Mouse (Mus musculus): ENCODE data around the gene Slc10a7. TPM values are rescaled to one million over a fixed set of nuclear protein-coding genes. Genes with fewer than 3 reads are reported as not detected.

Slc10a7 gene
- polyA plus RNA-seq, 1 experiment from 2014 or later: 10.1 TPM

DNA sequence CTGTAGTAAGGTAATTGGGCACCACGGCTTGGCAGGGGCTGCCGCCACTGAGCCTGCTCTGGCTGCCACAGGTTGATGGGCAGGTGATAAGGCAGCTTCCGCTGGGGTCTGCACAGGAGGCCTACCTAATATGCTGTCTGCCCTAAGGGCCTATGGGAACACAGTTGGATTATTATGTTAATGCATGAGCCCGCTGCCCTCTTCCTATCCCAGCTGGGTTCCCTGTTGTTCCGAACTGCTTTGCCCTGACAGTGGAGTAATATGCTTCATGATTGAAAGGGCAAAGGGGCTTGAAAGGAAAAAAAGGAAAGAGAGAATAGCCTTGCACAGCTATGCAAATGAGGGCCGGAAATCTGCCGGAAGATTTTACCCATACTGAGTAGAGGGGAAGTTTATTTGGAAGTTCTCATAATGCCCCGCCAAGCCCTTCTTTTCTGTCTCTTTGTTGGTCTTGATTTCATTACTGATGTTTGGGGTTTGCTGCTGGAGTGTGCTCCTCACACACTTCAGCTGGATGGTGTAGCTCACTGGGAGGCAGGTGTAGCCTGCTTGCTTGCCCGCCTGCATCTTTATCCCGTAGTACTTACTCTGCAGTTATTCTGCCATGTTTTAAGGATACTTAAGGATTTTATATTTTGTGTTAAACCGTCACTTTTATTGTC is 47.8 kb downstream of the Slc10a7 start:
- Histone ChIP-seq H3K9me3 (replicated peaks; ENCODE audit: control insufficient read depth, low read length, poor library complexity, severe bottlenecking) (no peaks in the 10 kb centered on the region), H3K9ac (ENCODE audit: low read depth, low read length) (no peak overlapping the region), H3K4me3 (ENCODE audit: low read depth, low read length) (no peak overlapping the region), H3K4me1 (ENCODE audit: control insufficient read depth, insufficient read depth, low read length) (peaks cover 13% of the 10 kb centered on the region), H3K27ac (ENCODE audit: low read length) (no peak overlapping the region), H3K27me3 (ENCODE audit: control insufficient read depth, insufficient read depth, low read depth, low read length) (no peaks in the 10 kb centered on the region), H3K36me3 (ENCODE audit: control insufficient read depth, insufficient read depth, low read length) (no peaks in the 10 kb centered on the region; the same call in 1 of the 2 replicates), H3K4me2 (ENCODE audit: low read length) (peak overlapping the region; percentile 27; the same call in 1 of the 2 replicates)
- 13% methylated on average over 11 of the region's 11 CpGs for WGBS
- ATAC-seq: peak; percentile 76

DNA sequence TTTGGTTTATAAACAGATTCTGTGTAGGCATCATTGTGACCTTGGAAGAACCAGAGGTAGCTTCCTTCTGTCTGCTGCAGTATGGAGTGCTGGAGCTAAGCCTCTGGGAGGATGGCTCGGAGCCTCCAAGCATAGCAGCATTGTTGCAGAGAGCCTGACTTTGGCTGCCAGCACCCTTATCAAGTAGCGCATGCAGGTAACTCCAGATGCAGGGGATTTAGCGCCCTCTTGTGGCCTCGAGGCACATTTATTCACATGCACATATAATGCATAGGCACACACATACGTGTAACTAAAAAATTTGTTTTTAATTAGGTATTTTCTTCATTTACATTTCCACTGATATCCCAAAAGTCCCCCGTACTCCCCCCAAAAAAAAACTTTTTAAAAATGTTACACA is 52.5 kb downstream of the Slc10a7 start:
- no peak overlapping the region for H3K4me2 ChIP-seq (ENCODE audit: low read length)
- H3K4me1 ChIP-seq (ENCODE audit: control insufficient read depth, insufficient read depth, low read length): peaks cover 5% of the 10 kb centered on the region
- H3K36me3 ChIP-seq (ENCODE audit: control insufficient read depth, insufficient read depth, low read length): no peaks in the 10 kb centered on the region; the same call in 1 of the 2 replicates
- no peaks in the 10 kb centered on the region for H3K27me3 ChIP-seq (ENCODE audit: control insufficient read depth, insufficient read depth, low read depth, low read length)
- no peak overlapping the region for H3K4me3 ChIP-seq (ENCODE audit: low read depth, low read length)
- no peaks in the 10 kb centered on the region for H3K9me3 ChIP-seq (replicated peaks; ENCODE audit: control insufficient read depth, low read length, poor library complexity, severe bottlenecking)
- H3K9ac ChIP-seq (ENCODE audit: low read depth, low read length): no peak overlapping the region
- WGBS: 89% methylated on average over 6 of the region's 6 CpGs
- no peak overlapping the region for H3K27ac ChIP-seq (ENCODE audit: low read length)
- no peak for ATAC-seq

DNA sequence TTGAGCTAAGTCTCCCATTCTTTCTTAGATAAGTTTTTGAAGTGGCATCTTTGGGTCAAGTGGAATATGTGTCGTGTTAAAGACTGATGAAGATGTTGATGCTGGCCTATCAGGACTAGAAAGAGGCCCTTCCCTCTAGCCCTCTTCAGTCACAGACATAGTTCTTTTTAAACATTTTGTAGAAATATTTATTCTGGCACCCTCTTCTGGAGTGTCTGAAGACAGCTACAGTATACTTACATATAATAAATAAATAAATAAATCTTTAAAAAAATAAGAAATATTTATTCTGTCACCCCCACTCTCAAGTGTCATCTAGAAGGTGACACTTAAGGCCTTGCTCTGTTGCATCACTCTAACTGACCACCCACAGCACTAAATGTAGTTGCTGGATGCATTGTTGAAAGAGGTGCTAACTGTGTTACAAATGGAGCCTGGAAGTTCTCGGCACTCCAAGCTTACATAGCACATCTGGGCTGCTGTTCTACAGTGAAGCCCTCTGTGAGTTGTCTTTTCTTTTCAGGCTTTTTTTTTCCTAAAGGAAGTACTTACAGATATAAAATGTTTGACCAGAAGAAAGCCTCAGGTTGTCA is 54.4 kb downstream of the Slc10a7 start:
- ATAC-seq: no peak
- 84% methylated on average over 2 of the region's 2 CpGs for WGBS

DNA sequence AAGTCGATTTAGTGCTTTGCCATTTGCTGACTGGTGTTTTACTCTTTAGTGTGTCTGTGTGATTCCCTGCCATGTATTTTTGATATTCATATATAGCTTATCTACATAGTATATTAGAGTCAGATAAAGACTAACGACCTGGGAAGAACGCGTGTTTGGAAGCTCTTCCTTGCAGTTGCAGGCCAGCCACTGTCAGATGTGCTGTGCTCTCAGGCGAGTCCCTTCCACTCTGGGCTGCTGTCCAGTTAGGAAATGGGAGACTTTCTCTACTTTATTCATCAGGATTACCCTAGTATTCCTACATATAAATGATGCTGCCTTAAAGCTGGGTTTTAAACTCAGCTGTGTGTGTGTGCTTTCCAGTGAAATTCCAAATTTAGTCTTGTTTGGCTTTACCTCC is 55.1 kb downstream of the Slc10a7 start:
- Histone ChIP-seq H3K4me3 (ENCODE audit: low read depth, low read length) (no peak overlapping the region), H3K4me2 (ENCODE audit: low read length) (no peak overlapping the region), H3K27ac (ENCODE audit: low read length) (no peak overlapping the region), H3K27me3 (ENCODE audit: control insufficient read depth, insufficient read depth, low read depth, low read length) (no peaks in the 10 kb centered on the region), H3K9me3 (replicated peaks; ENCODE audit: control insufficient read depth, low read length, poor library complexity, severe bottlenecking) (no peaks in the 10 kb centered on the region), H3K36me3 (ENCODE audit: control insufficient read depth, insufficient read depth, low read length) (no peaks in the 10 kb centered on the region; the same call in 1 of the 2 replicates), H3K4me1 (ENCODE audit: control insufficient read depth, insufficient read depth, low read length) (no peaks in the 10 kb centered on the region), H3K9ac (ENCODE audit: low read depth, low read length) (no peak overlapping the region)
- 84% methylated on average over 5 of the region's 5 CpGs for WGBS
- ATAC-seq: no peak

More for the DNA sequence above, 54.4 kb downstream of the Slc10a7 start:
- Histone ChIP-seq H3K9me3 (replicated peaks; ENCODE audit: control insufficient read depth, low read length, poor library complexity, severe bottlenecking) (no peaks in the 10 kb centered on the region), H3K27me3 (ENCODE audit: control insufficient read depth, insufficient read depth, low read depth, low read length) (no peaks in the 10 kb centered on the region), H3K27ac (ENCODE audit: low read length) (no peak overlapping the region), H3K36me3 (ENCODE audit: control insufficient read depth, insufficient read depth, low read length) (no peaks in the 10 kb centered on the region; the same call in 1 of the 2 replicates), H3K4me1 (ENCODE audit: control insufficient read depth, insufficient read depth, low read length) (no peaks in the 10 kb centered on the region), H3K9ac (ENCODE audit: low read depth, low read length) (no peak overlapping the region), H3K4me2 (ENCODE audit: low read length) (no peak overlapping the region), H3K4me3 (ENCODE audit: low read depth, low read length) (no peak overlapping the region)

DNA sequence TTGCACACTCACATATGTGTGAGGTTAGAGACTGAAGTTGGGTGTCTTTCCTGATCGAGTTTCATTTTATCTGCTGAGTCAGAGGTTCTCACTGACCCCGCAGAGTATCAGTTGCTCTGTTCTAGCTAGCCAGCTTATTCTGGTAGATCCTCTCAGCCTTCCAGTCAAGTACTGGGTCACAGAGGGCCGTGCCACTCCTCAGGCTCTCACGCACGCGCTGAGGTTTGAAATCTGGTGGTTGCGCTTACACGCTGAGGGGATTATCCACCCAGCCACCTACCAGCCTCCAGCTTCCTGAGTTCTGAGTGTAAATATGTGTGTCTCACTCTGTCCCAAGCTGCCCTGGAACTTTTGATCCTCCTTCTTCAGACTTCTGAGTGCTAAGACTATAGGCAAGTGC is 59.0 kb downstream of the Slc10a7 start:
- Histone ChIP-seq H3K9ac (ENCODE audit: low read depth, low read length) (no peak overlapping the region), H3K27me3 (ENCODE audit: control insufficient read depth, insufficient read depth, low read depth, low read length) (no peaks in the 10 kb centered on the region), H3K9me3 (replicated peaks; ENCODE audit: control insufficient read depth, low read length, poor library complexity, severe bottlenecking) (no peaks in the 10 kb centered on the region), H3K4me3 (ENCODE audit: low read depth, low read length) (no peak overlapping the region), H3K4me1 (ENCODE audit: control insufficient read depth, insufficient read depth, low read length) (peaks cover 10% of the 10 kb centered on the region), H3K27ac (ENCODE audit: low read length) (no peak overlapping the region), H3K4me2 (ENCODE audit: low read length) (no peak overlapping the region), H3K36me3 (ENCODE audit: control insufficient read depth, insufficient read depth, low read length) (no peaks in the 10 kb centered on the region)
- no peak for ATAC-seq
- 59% methylated on average over 8 of the region's 8 CpGs for WGBS

DNA sequence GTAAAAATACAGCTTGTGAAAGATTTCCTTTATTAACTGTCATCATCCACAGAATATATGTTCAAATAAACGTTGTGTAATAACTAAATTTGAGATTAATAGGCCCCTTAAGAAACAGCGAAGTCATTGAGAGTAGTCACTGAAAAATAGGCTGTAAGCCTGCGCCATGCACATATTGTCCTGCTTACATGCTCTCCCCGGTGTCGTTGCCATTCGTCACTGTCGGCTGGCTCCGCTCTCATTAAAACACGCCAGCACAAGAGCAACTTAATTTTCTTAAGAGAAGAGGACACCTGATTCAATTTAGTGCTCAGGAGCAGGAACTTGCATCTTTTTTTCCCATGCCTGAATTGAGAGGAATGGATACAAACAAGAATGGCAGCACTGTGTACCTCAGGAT is 62.4 kb downstream of the Slc10a7 start:
- Histone ChIP-seq H3K4me3 (ENCODE audit: low read depth, low read length) (no peak overlapping the region), H3K4me2 (ENCODE audit: low read length) (no peak overlapping the region), H3K9me3 (replicated peaks; ENCODE audit: control insufficient read depth, low read length, poor library complexity, severe bottlenecking) (no peaks in the 10 kb centered on the region), H3K36me3 (ENCODE audit: control insufficient read depth, insufficient read depth, low read length) (no peaks in the 10 kb centered on the region), H3K27ac (ENCODE audit: low read length) (no peak overlapping the region), H3K27me3 (ENCODE audit: control insufficient read depth, insufficient read depth, low read depth, low read length) (no peaks in the 10 kb centered on the region), H3K9ac (ENCODE audit: low read depth, low read length) (peak overlapping the region; percentile 30; the same call in 1 of the 2 replicates), H3K4me1 (ENCODE audit: control insufficient read depth, insufficient read depth, low read length) (peaks cover 10% of the 10 kb centered on the region)
- ATAC-seq: no peak
- WGBS: 58% methylated on average over 9 of the region's 9 CpGs

DNA sequence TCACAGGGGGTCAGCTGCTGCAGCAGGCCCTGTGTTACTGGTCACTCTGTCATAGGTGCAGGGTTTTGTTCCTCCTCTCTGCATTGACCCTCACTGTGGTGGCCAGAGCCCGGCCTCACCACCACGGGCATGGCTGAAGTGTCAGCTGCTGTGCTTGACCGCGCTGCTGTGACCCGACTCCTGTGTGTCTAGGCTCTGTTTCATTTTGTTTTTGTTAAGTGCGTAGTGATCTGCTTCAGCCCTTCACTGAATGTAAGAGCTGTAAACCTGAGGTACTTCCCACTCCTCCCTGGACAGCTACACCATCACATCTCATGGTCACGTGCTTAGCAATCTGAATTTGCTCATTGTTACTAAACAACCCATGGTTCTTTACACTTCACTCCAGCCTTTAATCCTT is 65.1 kb downstream of the Slc10a7 start:
- H3K36me3 ChIP-seq (ENCODE audit: control insufficient read depth, insufficient read depth, low read length): no peaks in the 10 kb centered on the region
- no peak overlapping the region for H3K27ac ChIP-seq (ENCODE audit: low read length)
- no peak for ATAC-seq
- H3K4me2 ChIP-seq (ENCODE audit: low read length): no peak overlapping the region
- no peaks in the 10 kb centered on the region for H3K9me3 ChIP-seq (replicated peaks; ENCODE audit: control insufficient read depth, low read length, poor library complexity, severe bottlenecking)
- H3K9ac ChIP-seq (ENCODE audit: low read depth, low read length): no peak overlapping the region
- H3K4me1 ChIP-seq (ENCODE audit: control insufficient read depth, insufficient read depth, low read length): peaks cover 12% of the 10 kb centered on the region
- no peak overlapping the region for H3K4me3 ChIP-seq (ENCODE audit: low read depth, low read length)
- H3K27me3 ChIP-seq (ENCODE audit: control insufficient read depth, insufficient read depth, low read depth, low read length): no peaks in the 10 kb centered on the region
- WGBS: 71% methylated on average over 7 of the region's 7 CpGs

DNA sequence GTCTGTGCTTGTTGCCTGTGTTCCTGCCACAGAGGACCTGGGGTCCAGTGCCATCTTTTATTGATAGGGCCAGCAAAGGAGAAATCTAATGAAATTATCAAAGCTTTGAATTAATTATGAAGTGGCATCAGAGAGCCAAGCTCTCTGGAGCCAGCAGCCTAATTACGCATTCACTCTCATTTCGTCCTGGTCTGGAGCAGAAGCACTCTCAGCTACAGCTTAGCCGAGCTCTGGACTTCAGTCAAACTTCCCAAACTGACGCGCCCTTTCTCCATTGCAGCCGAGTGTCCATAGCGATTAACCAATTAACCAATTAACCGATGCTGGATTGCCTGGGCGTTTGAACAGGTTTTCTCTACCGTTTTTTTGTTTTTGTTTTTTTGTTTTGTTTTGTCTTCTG is 68.4 kb downstream of the Slc10a7 start:
- no peaks in the 10 kb centered on the region for H3K27me3 ChIP-seq (ENCODE audit: control insufficient read depth, insufficient read depth, low read depth, low read length)
- no peak overlapping the region for H3K4me3 ChIP-seq (ENCODE audit: low read depth, low read length)
- peaks cover 2% of the 10 kb centered on the region for H3K4me1 ChIP-seq (ENCODE audit: control insufficient read depth, insufficient read depth, low read length)
- H3K9me3 ChIP-seq (replicated peaks; ENCODE audit: control insufficient read depth, low read length, poor library complexity, severe bottlenecking): no peaks in the 10 kb centered on the region
- no peak overlapping the region for H3K9ac ChIP-seq (ENCODE audit: low read depth, low read length)
- H3K36me3 ChIP-seq (ENCODE audit: control insufficient read depth, insufficient read depth, low read length): no peaks in the 10 kb centered on the region
- H3K27ac ChIP-seq (ENCODE audit: low read length): no peak overlapping the region
- H3K4me2 ChIP-seq (ENCODE audit: low read length): no peak overlapping the region
- ATAC-seq: no peak
- 30% methylated on average over 10 of the region's 10 CpGs for WGBS

DNA sequence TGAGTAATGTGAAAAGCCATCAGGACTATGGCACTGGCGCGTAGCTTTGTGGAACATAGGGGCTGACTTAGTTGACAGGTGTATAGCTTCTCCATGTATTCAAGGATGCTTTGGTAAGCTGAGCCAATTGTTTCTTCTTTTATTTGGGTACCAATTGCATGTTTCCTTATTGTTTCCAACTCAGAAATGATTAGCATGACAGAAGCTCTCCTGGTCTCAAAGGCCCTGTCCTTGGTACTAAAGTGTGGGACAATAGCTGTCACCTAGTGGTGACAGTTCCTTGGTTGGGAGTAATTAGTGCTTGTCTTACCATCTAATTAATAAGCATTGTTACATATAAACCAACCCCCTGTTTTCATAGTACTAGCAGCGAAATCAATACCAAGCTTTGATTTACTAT is 68.9 kb downstream of the Slc10a7 start:
- Histone ChIP-seq H3K4me1 (ENCODE audit: control insufficient read depth, insufficient read depth, low read length) (peaks cover 2% of the 10 kb centered on the region), H3K9me3 (replicated peaks; ENCODE audit: control insufficient read depth, low read length, poor library complexity, severe bottlenecking) (no peaks in the 10 kb centered on the region), H3K36me3 (ENCODE audit: control insufficient read depth, insufficient read depth, low read length) (no peaks in the 10 kb centered on the region), H3K9ac (ENCODE audit: low read depth, low read length) (no peak overlapping the region), H3K27me3 (ENCODE audit: control insufficient read depth, insufficient read depth, low read depth, low read length) (no peaks in the 10 kb centered on the region), H3K27ac (ENCODE audit: low read length) (no peak overlapping the region), H3K4me2 (ENCODE audit: low read length) (no peak overlapping the region), H3K4me3 (ENCODE audit: low read depth, low read length) (no peak overlapping the region)
- ATAC-seq: no peak
- 40% methylated on average over 3 of the region's 3 CpGs for WGBS
